In genomic region chr9:58198801-58199371, GRCm38 (mm10) we compare ENCODE assay signal across 8 mouse cellular contexts. TPM values are rescaled to one million over a fixed set of nuclear protein-coding genes. Genes with fewer than 3 reads are reported as not detected.
A peak's percentile ranks its signal among the peaks of the same experiment; 100 is the strongest.
DNase-seq lines count a peak whose midpoint lies in the region; ATAC-seq lines count a peak whose summit lies in the region.

No protein-coding gene starts in this region.

- H3K9me3 ChIP-seq in embryonic facial prominence, embryonic 14.5 days (ENCODE audit: control insufficient read depth, low read length) = no peaks in the 10 kb centered on the region
- H3K9me3 ChIP-seq in limb, embryonic 13.5 days = no peaks in the 10 kb centered on the region

- no peak overlapping the region; the same call in 1 of the 2 replicates for H3K9ac ChIP-seq in embryonic facial prominence, embryonic 14.5 days (ENCODE audit: low read depth, low read length)
- peak overlapping the region; percentile 39; the same call in 1 of the 2 replicates for H3K9ac ChIP-seq in limb, embryonic 13.5 days

- H3K36me3 ChIP-seq in embryonic facial prominence, embryonic 14.5 days (ENCODE audit: control insufficient read depth, insufficient read depth, low read length) = no peaks in the 10 kb centered on the region
- H3K36me3 ChIP-seq in limb, embryonic 13.5 days = no peaks in the 10 kb centered on the region

- 3% methylated on average over 32 of the region's 38 CpGs for WGBS in embryonic facial prominence, embryonic 14.5 days
- WGBS in limb, embryonic 13.5 days = 1% methylated on average over 38 of the region's 38 CpGs

- H3K27ac ChIP-seq in embryonic facial prominence, embryonic 14.5 days (replicated peaks; ENCODE audit: low read depth, low read length) = no peak overlapping the region
- H3K27ac ChIP-seq in limb, embryonic 13.5 days = no peak overlapping the region

- peak; percentile 32 for DNase-seq in layer of hippocampus, adult 11-12 months (ENCODE audit: low spot score)
- DNase-seq in layer of hippocampus, adult 9-10 months (ENCODE audit: low spot score) = no peak
- DNase-seq in brain, adult 2 months (ENCODE audit: low read depth, low spot score) = peak; percentile 70
- DNase-seq in embryonic facial prominence, embryonic 14.5 days (ENCODE audit: low spot score) = no peak
- no peak for DNase-seq in urinary bladder, adult 2 months (ENCODE audit: low spot score)
- DNase-seq in kidney, postnatal 10 days = no peak
- no peak for DNase-seq in MN1 (ENCODE audit: low spot score)

- peak overlapping the region; percentile 58 for H3K4me2 ChIP-seq in embryonic facial prominence, embryonic 14.5 days (ENCODE audit: low read depth, low read length)
- peak overlapping the region; percentile 64 for H3K4me2 ChIP-seq in limb, embryonic 13.5 days (replicated peaks)

- peaks cover 45% of the 10 kb centered on the region for H3K4me1 ChIP-seq in embryonic facial prominence, embryonic 14.5 days (ENCODE audit: control insufficient read depth, insufficient read depth, low read length)
- peaks cover 82% of the 10 kb centered on the region for H3K4me1 ChIP-seq in limb, embryonic 13.5 days

- ATAC-seq in embryonic facial prominence, embryonic 14.5 days (ENCODE audit: low read depth) = no peak
- ATAC-seq in limb, embryonic 13.5 days (ENCODE audit: low FRiP score, low read depth) = no peak

- H3K27me3 ChIP-seq in embryonic facial prominence, embryonic 14.5 days (replicated peaks; ENCODE audit: control insufficient read depth, insufficient read depth, low read length) = peaks cover 95% of the 10 kb centered on the region
- H3K27me3 ChIP-seq in limb, embryonic 13.5 days = peaks cover 100% of the 10 kb centered on the region

- peak overlapping the region; percentile 31 for H3K4me3 ChIP-seq in embryonic facial prominence, embryonic 14.5 days (ENCODE audit: low read depth, low read length)
- H3K4me3 ChIP-seq in limb, embryonic 13.5 days = peak overlapping the region; percentile 36

RNA-seq across cellular contexts. Expression of gene Islr, which starts 5.2 kb away (rescaled TPM):
- polyA plus RNA-seq in embryonic facial prominence, embryonic 14.5 days (2014; fragmentation: Nextera tagmentation; extraction: Ambion mirVana) = 118 and 137 TPM in 2 replicates
- polyA plus RNA-seq in limb, embryonic 13.5 days (2015; fragmentation: Nextera tagmentation; extraction: Ambion mirVana) = 207 and 210 TPM in 2 replicates
- 137 and 139 TPM in 2 replicates for polyA plus RNA-seq in urinary bladder, adult 2 months (2012; rRNA removed)

RNA-seq across cellular contexts. Expression of gene Islr2, which starts 5.2 kb away (rescaled TPM):
- 2.5 and 3.1 TPM in 2 replicates for polyA plus RNA-seq in embryonic facial prominence, embryonic 14.5 days (2014; fragmentation: Nextera tagmentation; extraction: Ambion mirVana)
- 2.0 and 2.1 TPM in 2 replicates for polyA plus RNA-seq in limb, embryonic 13.5 days (2015; fragmentation: Nextera tagmentation; extraction: Ambion mirVana)
- 0.15 and 0.19 TPM in 2 replicates for polyA plus RNA-seq in urinary bladder, adult 2 months (2012; rRNA removed)

RNA-seq across cellular contexts. Expression of gene Pml, which starts 50.7 kb away (rescaled TPM):
- 14.6 and 15.3 TPM in 2 replicates for polyA plus RNA-seq in embryonic facial prominence, embryonic 14.5 days (2014; fragmentation: Nextera tagmentation; extraction: Ambion mirVana)
- 15.3 and 18.2 TPM in 2 replicates for polyA plus RNA-seq in limb, embryonic 13.5 days (2015; fragmentation: Nextera tagmentation; extraction: Ambion mirVana)
- polyA plus RNA-seq in urinary bladder, adult 2 months (2012; rRNA removed) = 14.2 and 21.8 TPM in 2 replicates

RNA-seq across cellular contexts. Expression of gene Stoml1, which starts 54.1 kb away (rescaled TPM):
- polyA plus RNA-seq in embryonic facial prominence, embryonic 14.5 days (2014; fragmentation: Nextera tagmentation; extraction: Ambion mirVana) = 25.0 and 34.1 TPM in 2 replicates
- polyA plus RNA-seq in limb, embryonic 13.5 days (2015; fragmentation: Nextera tagmentation; extraction: Ambion mirVana) = 44.2 and 45.6 TPM in 2 replicates
- polyA plus RNA-seq in urinary bladder, adult 2 months (2012; rRNA removed) = 60.9 and 66.9 TPM in 2 replicates

Comparison
In these comparisons a context has a peak if more than half of its experiments do, and no peak if none do; other contexts are left out.
1. DNase-seq: peak in layer of hippocampus, adult 11-12 months (single experiment) and brain, adult 2 months (single experiment); none in layer of hippocampus, adult 9-10 months (single experiment), embryonic facial prominence, embryonic 14.5 days (single experiment), urinary bladder, adult 2 months (single experiment), kidney, postnatal 10 days (single experiment) and MN1 (single experiment).